Mouse (Mus musculus) liver, embryonic 18 days (tissue): ENCODE results near the gene Rpl22l1. TPM values are rescaled to one million over a fixed set of nuclear protein-coding genes. Genes with fewer than 3 reads are reported as not detected.

Experiments
- polyA plus RNA-seq: library from polyadenylated mRNA; depleted of rRNA; stranded (reverse); fragments of >200 nt; gene quantifications from 2 replicates; pipeline ENCODE4 v1.2.3, GENCODE M21; 2012; rRNA removed

The Rpl22l1 gene
- 180 and 211 TPM in 2 replicates for polyA plus RNA-seq

GRCm38 (mm10) chr3:28805301-28806097 is at the start of gene Rpl22l1:
Rpl22l1 (plus strand) TSS chr3:28805436.

GRCm38 (mm10) chr3:28780994-28781393 is 24.2 kb upstream of the Rpl22l1 start, which contains the start of gene Eif5a2:
Eif5a2 (plus strand) TSS chr3:28781276.

Other genes with a start within 250 kb of the Rpl22l1 start
- 56.0 and 57.7 TPM in 2 replicates for gene Slc2a2, start 107.5 kb upstream of the Rpl22l1 start, polyA plus RNA-seq
- 1.5 and 1.7 TPM in 2 replicates for gene Eif5a2, start 24.2 kb upstream of the Rpl22l1 start, polyA plus RNA-seq
- not detected in 2 replicates for gene Gm1527, start 87.2 kb downstream of the Rpl22l1 start, polyA plus RNA-seq